Mouse (Mus musculus) lung, postnatal 0 days (tissue): ENCODE data around the gene 1700093K21Rik. TPM values are rescaled to one million over a fixed set of nuclear protein-coding genes. Genes with fewer than 3 reads are reported as not detected.
A peak's percentile ranks its signal among the peaks of the same experiment; 100 is the strongest.
"Not testable (repeated sequence)": the region's sequence is repeated elsewhere in the genome, so short reads cannot be mapped to it uniquely, and the experiment has no call there.

Source experiments
- ATAC-seq: fragments of 200-750 bp; cut with Nextera tagmentation; 2 replicates; pipeline ENCODE4 v1.8.0; 2017; ENCODE audit warnings: moderate library complexity
- DNase-seq: peaks from one replicate; pipeline ENCODE4 v3.0.0-alpha.2; 2016; ENCODE audit warnings: low spot score
- H3K27ac ChIP-seq: fragments of 300-500 bp; sonication (generic); 2 replicates; pipeline ENCODE4 v1.5.1; 2014; ENCODE audit warnings: antibody characterized with exemption, mild to moderate bottlenecking, low read length, mixed read lengths
- H3K27me3 ChIP-seq: fragments of 300-500 bp; sonication (generic); replicated peaks from 2 replicates; pipeline ENCODE4 v1.6.1; 2014; ENCODE audit warnings: low read length, mixed read lengths; ENCODE audit not compliant: insufficient read depth
- H3K36me3 ChIP-seq: fragments of 300-500 bp; sonication (generic); 2 replicates; pipeline ENCODE4 v1.6.1; 2014; ENCODE audit warnings: low read length, mixed read lengths; ENCODE audit not compliant: insufficient read depth
- H3K4me1 ChIP-seq: fragments of 300-500 bp; sonication (generic); 2 replicates; pipeline ENCODE4 v1.6.1; 2014; ENCODE audit warnings: antibody characterized with exemption, low read depth, low read length, mixed read lengths; ENCODE audit not compliant: insufficient read depth
- H3K4me2 ChIP-seq: fragments of 300-500 bp; sonication (generic); replicated peaks from 2 replicates; pipeline ENCODE4 v1.6.1; 2014; ENCODE audit warnings: low read depth, mild to moderate bottlenecking, low read length, moderate library complexity, mixed read lengths
- H3K4me3 ChIP-seq: fragments of 300-500 bp; sonication (generic); 2 replicates; pipeline ENCODE4 v1.5.1; 2014; ENCODE audit warnings: low read depth, low read length
- H3K9ac ChIP-seq: fragments of 300-500 bp; sonication (generic); replicated peaks from 2 replicates; pipeline ENCODE4 v1.6.1; 2014; ENCODE audit warnings: low read depth, mild to moderate bottlenecking
- H3K9me3 ChIP-seq: fragments of 300-500 bp; sonication (generic); 2 replicates; pipeline ENCODE4 v1.6.1; 2016; ENCODE audit warnings: low read length, mixed read lengths
- CTCF ChIP-seq: IDR thresholded peaks from 2 replicates; pipeline ENCODE4 v1.5.1; 2016; ENCODE audit warnings: antibody characterized with exemption, mild to moderate bottlenecking
- EP300 ChIP-seq: IDR thresholded peaks from 2 replicates; pipeline ENCODE4 v1.6.1; 2016; ENCODE audit warnings: antibody characterized with exemption, mild to moderate bottlenecking, control low read depth
- WGBS: fragments of 180-500 bp; shearing (Covaris S2); extraction: QIAGEN DNeasy Blood & Tissue Kit; methylation state at CpG from one replicate; pipeline ENCODE4 v1.1.7; 2014; 5-methylcytosine and 5-hydroxymethylcytosine counted together
- polyA plus RNA-seq: library from polyadenylated mRNA; unstranded; fragments of >200 nt; fragmentation: Nextera tagmentation; extraction: Ambion mirVana; gene quantifications from 2 replicates; pipeline ENCODE4 v1.2.1, GENCODE M21; 2015

1700093K21Rik gene
- polyA plus RNA-seq, 1 experiment from 2014 or later, result 0.20 TPM

- DNase-seq, result no peak
Observed at GRCm38 (mm10) chr11:23515315-23515714, 5.6 kb downstream of the 1700093K21Rik start.

GRCm38 (mm10) chr11:23514785-23515184, 6.2 kb downstream of the 1700093K21Rik start:
- H3K36me3 ChIP-seq, H3K27me3 ChIP-seq, H3K4me3 ChIP-seq, H3K4me2 ChIP-seq, H3K9ac ChIP-seq, H3K9me3 ChIP-seq, ATAC-seq, H3K4me1 ChIP-seq, DNase-seq, H3K27ac ChIP-seq: not testable (repeated sequence)
- 51% methylated on average over 4 of the region's 4 CpGs for WGBS

More at GRCm38 (mm10) chr11:23515315-23515714, 5.6 kb downstream of the 1700093K21Rik start:
- Histone ChIP-seq H3K27me3 (no peaks in the 10 kb centered on the region), H3K36me3 (no peaks in the 10 kb centered on the region), H3K4me3 (no peak overlapping the region), H3K9ac (no peak overlapping the region), H3K4me1 (no peaks in the 10 kb centered on the region), H3K4me2 (no peak overlapping the region), H3K9me3 (no peaks in the 10 kb centered on the region), H3K27ac (no peak overlapping the region)
- 84% methylated on average over 2 of the region's 2 CpGs for WGBS
- no peak for ATAC-seq
- TF ChIP-seq CTCF (no peak), EP300 (no peak)

GRCm38 (mm10) chr11:23504801-23505200, 16.2 kb downstream of the 1700093K21Rik start:
- H3K4me1 ChIP-seq, H3K4me3 ChIP-seq, H3K9ac ChIP-seq, H3K36me3 ChIP-seq, H3K9me3 ChIP-seq, H3K27me3 ChIP-seq, H3K27ac ChIP-seq, H3K4me2 ChIP-seq, ATAC-seq, DNase-seq: not testable (repeated sequence)
- 77% methylated on average over 5 of the region's 5 CpGs for WGBS

- peak overlapping the region; percentile 33; the same call in 1 of the 2 replicates for H3K4me3 ChIP-seq
- TF ChIP-seq EP300 (no peak), CTCF (no peak)
- ATAC-seq, result no peak
Observed at GRCm38 (mm10) chr11:23498609-23499008, 22.3 kb downstream of the 1700093K21Rik start.

GRCm38 (mm10) chr11:23497718-23498509, 23.0 kb downstream of the 1700093K21Rik start, which contains the start of gene Ahsa2:
Ahsa2 (minus strand) TSS chr11:23498030.
- TF ChIP-seq EP300 (no peak), CTCF (no peak)
- Histone ChIP-seq H3K4me1 (peaks cover 9% of the 10 kb centered on the region; the same call in 1 of the 2 replicates), H3K9ac (peak within 1 kb of the TSS; percentile 75), H3K9me3 (no peaks in the 10 kb centered on the region), H3K36me3 (peaks cover 5% of the 10 kb centered on the region; the same call in 1 of the 2 replicates), H3K27ac (peak within 1 kb of the TSS; percentile 93), H3K4me3 (peak within 1 kb of the TSS; percentile 86), H3K27me3 (no peaks in the 10 kb centered on the region), H3K4me2 (peak within 1 kb of the TSS; percentile 72)
- peak; percentile 97 for ATAC-seq
- 1% methylated on average over 60 of the region's 66 CpGs for WGBS
- DNase-seq, result peak; percentile 99

More at GRCm38 (mm10) chr11:23498609-23499008, 22.3 kb downstream of the 1700093K21Rik start:
- peak overlapping the region; percentile 72 for H3K4me2 ChIP-seq
- H3K36me3 ChIP-seq, result no peaks in the 10 kb centered on the region; the same call in 1 of the 2 replicates
- no peak for DNase-seq
- no peaks in the 10 kb centered on the region for H3K9me3 ChIP-seq
- no peak overlapping the region for H3K27ac ChIP-seq
- H3K9ac ChIP-seq, result no peak overlapping the region
- no peaks in the 10 kb centered on the region for H3K27me3 ChIP-seq
- H3K4me1 ChIP-seq, result peaks cover 9% of the 10 kb centered on the region; the same call in 1 of the 2 replicates
- WGBS, result 33% methylated on average over 5 of the region's 5 CpGs

GRCm38 (mm10) chr11:23497335-23497717, 23.6 kb downstream of the 1700093K21Rik start:
- no peaks in the 10 kb centered on the region for H3K27me3 ChIP-seq
- H3K9ac ChIP-seq, result peak overlapping the region; percentile 75
- ATAC-seq (peak; percentile 69), DNase-seq (peak; percentile 86)
- H3K4me2 ChIP-seq, result peak overlapping the region; percentile 72
- peaks cover 11% of the 10 kb centered on the region; the same call in 1 of the 2 replicates for H3K36me3 ChIP-seq
- TF ChIP-seq EP300 (no peak), CTCF (no peak)
- H3K4me3 ChIP-seq, result peak overlapping the region; percentile 86
- no peaks in the 10 kb centered on the region for H3K9me3 ChIP-seq
- H3K27ac ChIP-seq, result peak overlapping the region; percentile 93
- peaks cover 9% of the 10 kb centered on the region; the same call in 1 of the 2 replicates for H3K4me1 ChIP-seq
- WGBS, result under 1% methylated on average over 19 of the region's 22 CpGs
